Mouse (Mus musculus) neutrophil, adult 5-6 weeks (primary cell): Measurements from ENCODE around the gene Crbn. TPM values are rescaled to one million over a fixed set of nuclear protein-coding genes. Genes with fewer than 3 reads are reported as not detected.

ENCODE experiments used
- ATAC-seq: fragments of 151-379, 151-347 bp; 2 replicates; pipeline ENCODE4 v1.8.0; 2017; ENCODE audit warnings: mild to moderate bottlenecking, moderate TSS enrichment; ENCODE audit not compliant: insufficient number of reproducible peaks, poor library complexity, low FRiP score, severe bottlenecking; ENCODE audit errors: extremely low read depth
- total RNA-seq: library from RNA; stranded (forward); fragments of 200-1000 nt; gene quantifications from 2 replicates; pipeline ENCODE4 v1.2.3, GENCODE M21; 2017

The Crbn gene
- total RNA-seq, 1 experiment from 2014 or later = 83.9 TPM

DNA sequence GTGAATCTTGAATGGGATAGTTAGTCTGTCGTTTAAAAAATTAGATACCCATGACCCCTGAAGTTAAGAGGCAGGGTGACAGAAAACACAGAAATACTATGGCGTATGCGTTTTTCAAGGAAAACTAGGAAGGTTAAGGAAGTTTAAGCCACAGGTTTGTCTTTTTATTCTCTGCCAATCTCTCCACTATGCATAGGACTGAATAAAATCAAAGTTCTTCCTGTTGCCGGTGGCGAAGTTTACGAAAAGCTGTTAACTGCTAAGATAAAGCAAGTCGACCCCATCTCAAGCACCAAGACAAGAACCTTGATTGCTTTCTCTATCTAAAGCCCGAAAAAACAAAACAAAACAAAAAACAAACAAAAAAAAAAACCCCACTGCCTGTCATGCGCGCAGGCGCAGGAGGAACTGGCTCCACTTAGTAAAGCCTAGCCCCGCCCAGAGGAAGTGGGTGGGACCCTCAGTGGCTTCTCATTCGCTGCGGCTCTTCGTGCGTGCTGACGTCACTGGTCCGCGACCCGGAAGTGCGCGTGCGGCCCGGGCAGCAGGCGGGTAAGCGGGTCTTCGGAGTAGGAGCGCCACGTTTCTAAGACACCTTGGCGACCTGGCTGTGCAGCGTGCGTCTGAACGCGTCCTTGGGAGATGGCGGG lies 31.1 kb downstream of the Crbn start, which contains the start of gene Trnt1:
Gene Trnt1, plus strand, starts transcription at position 481 of the 650 bp plus-strand sequence.
- peak; percentile 100 for ATAC-seq

DNA sequence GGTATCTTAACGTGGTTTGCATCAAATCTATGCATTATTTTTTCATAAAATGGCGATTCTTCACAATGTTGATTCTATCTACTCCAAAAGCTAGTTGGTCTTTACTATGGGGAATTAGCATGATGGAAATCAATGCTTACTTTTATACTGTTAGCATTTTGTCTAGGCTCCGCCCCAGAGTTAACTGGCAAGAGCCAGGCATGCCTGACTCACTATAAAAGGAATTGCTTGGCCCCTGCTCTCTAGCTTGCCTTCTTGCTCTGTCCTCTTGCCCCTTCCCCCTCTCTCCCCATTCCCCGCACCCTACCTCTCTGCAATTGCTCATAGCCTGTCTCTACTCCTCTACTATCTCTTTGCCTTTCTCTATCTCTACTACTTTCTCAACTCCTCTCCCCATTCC lies 33.1 kb downstream of the Crbn start:
- no peak for ATAC-seq

DNA sequence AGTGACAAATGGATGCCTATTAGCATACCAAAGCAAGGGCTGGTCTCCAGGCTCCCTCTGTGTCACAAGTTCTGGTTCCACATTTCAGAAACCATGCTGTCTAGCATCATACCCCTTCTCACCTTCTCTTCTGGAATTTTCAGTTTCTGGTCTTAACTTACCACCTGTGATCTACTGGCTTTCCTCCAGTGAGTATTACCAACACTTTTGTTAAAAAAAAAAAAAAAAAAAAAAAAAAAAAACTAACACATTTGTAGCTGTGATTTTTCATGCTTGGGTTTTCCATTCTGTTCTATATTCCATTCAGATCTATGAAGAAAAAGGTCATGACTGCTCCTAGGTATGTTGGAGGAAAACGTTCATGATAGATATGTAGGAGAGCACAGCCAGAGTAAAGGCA lies 34.0 kb downstream of the Crbn start:
- no peak for ATAC-seq

DNA sequence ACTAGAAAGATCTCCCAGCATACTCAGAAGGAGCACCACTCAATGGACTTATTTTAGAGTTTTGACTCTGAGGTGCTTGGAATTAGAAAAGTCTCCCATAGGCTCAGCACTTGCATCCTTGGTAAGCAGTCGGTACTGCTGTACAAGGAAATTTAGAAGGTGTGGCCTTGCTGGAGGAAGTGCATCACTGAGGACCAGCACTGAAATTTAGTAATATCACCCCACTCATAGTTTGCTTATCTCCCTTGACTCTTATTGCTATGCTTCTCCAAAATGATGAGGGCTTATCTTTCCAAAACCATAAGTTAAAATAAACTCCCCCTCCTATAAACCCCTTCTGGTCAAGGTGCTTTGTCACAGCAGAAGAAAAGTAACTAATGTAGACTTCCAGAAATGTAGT lies 38.4 kb downstream of the Crbn start:
- ATAC-seq = no peak

DNA sequence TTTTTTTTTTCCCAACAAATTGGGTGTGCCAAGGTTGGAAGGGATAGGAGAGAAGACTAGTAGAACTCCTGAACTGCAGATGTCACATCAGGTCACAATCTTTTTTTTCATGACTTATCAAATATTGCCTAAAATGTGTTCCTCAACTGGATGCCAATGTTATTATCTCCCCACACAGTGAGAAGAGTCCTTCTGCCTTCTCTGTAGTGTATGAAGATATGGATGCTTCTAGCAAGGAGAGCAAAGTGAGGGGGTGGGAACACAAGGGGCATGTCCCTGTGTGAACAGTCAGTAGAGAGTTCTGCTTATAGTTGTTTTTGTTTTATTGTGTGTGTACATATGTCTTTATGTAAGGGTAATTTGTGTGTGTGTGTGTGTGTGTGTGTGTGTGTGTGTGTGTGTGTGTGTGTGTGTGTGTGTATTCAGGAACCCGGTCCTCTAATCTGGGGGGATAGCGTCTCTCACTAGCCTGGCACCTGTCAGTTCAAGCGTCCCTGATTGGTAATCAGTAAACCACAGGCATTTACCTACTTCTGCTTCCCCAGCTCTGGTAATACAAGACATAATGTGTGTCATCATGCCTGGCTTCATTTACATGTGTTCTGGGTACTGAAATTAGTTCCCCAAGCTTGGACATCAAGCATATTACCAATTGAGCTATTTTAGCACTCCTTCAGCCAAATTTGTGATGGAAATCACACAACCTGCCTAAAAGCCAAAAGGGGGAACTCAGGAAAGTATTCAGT lies 39.2 kb downstream of the Crbn start:
- peak; percentile 95 for ATAC-seq

DNA sequence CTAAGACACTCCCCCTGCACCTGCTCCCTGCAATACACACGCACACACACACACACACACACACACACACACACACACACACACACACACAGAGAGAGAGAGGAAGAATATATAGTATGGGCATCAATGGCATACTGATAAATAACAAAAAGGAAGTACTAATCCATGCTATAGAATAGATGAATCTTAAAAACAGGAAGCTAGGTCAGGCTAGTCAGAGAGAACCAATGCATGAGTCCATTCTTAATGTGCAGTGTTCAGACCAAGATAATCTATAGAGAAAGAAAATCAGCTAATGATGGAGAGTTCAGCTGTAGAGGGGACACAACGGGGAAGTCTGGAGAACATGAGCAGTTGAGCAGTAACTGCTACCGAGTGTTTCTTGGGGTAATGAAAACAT lies 41.6 kb downstream of the Crbn start:
- ATAC-seq = peak; percentile 28; the same call in 1 of the 2 replicates

DNA sequence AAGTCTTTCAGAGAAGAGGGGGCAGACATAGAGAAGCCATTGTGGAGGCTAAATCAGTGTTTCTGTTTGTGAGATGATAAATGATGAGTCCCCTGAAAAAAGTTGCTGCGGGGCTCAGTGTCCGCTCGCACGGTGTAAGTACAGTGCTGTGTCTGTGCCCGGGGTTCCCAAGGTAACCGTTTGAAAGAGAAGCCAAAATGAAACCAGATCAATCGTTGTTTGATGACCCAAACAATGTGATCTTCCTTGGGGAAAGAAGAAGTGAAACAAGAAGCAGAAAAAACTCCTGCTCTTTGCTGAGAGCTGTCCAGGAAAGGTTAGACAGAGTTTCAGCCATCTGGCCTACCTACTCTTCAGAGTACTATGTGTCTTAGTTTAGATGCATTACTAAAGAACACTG lies 49.6 kb downstream of the Crbn start:
- peak; percentile 85 for ATAC-seq

DNA sequence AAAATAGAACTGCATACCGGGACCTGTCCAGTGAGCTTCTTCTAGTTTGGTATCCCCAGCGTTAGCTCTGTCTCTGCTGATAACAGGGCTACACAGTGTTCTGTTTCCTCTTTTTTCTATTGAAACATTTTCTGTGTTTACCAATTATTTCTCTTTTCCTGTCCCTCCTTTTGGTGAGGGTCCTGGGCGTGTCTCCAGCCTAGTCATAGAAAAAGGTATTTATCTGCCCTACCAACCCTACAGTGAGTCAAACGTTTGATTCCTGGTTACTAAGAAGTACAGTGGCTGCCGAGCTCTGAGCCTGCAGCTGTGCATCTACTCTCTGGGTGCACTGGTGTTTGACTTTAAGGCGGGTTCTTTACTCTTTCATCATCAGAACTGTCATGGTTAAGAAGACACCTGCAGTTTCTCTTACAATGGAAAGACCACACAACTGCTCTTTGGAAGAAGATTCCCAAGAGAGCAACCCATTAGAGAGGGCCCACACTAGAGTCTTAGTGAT lies 50.9 kb downstream of the Crbn start, which contains the start of gene Il5ra:
Gene Il5ra, minus strand, starts transcription at position 151 of the 502 bp plus-strand sequence.
- ATAC-seq = peak; percentile 54

DNA sequence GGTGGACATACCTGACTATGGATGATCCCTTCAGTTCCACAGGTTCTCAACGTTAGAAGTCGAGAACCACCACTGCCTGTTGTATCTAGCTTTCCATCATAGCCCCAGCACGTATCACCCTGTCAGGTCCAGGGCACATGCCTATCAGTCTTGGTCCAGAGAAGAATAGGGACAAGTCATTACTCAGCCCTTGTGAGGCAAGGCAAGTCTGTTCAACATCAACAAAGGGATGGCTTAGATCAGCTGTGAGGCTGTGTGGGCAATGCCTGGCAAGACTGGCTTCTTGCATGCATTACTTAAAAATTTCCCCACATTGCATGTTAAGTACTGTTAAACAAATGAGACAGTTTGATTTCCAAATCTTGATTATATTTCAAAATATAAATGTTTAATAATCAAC lies 52.1 kb downstream of the Crbn start:
- no peak for ATAC-seq

DNA sequence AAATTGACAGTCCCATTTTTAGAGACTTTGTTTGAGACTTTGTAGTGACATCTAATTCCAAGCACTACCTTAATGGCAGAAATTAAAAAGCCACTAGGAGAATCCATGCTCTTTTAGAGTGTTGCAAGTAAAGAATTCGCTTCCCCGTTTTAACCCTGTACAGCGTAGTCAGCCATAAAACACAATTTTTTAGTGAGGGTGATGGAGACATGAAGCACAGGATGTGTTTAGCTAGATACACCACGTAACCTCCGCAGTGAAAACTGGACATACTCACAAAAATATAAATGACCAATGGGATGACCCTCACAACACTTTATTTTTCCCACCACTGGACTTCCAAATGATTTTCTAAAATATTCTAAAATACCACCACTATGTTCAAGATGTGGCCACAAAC lies 52.6 kb downstream of the Crbn start:
- ATAC-seq = no peak

DNA sequence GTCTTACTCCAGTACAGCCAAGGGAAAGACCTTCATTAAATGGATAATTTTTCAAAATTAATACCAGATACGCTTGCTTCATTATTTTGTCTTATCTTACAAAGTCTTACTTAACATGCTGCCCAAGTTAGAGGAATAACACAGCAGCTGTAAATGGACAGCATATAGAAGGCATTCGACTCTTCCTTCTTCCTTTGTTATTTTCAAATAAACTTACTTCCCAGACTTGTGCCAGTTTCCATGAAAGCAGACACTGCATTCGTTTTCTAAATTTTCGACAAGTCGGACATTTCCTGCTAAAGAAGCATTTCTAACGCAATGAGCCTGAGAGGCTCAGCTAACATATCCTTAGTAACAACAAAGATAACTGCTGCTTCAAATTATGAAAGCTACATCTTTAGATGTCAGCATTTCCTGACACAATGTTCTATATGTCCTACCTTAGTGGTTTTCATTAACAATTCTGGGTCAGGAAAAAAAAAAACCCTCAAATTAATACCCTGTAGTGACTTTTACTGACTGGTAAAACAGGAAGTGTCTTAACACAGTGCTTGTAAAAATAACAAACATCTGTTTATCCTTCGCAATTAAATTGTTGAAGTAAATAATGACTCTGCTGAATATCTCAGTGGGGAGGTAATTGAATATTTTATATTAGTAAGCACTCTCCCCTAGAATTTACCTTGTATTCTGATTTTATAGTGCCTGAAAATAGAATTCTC lies 54.0 kb downstream of the Crbn start:
- ATAC-seq = no peak

DNA sequence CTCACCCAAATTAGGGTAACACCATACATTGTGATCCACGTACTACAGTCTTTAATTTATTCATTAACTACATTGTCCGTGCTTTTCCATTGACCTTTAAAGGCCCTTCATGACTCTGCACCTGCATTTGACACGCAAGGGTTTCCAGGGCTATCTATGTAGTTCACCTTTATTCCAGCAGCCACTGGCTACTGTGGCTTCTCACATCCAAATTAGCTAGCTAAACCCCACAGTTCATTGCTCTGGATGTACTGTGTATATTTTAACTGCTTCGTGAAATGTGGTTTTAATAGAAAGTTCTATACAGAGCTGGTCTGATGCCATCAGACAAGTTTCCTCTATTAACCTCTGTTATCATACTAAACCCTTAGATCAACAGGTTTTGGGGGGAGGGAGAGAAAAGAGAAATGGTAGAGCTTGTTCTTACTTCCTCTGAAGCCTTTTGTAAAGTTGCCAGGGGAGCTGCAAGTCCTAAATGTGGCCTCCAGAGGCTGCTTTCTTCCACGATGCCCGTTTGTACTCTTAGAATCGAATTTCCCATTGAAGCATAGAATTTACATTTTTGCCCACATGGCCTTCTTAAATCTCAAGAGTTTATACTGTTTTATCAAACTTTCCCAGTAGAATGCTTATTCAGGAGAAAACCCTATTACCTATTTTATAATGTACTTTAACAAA lies 56.2 kb downstream of the Crbn start:
- ATAC-seq = peak; percentile 68; the same call in 1 of the 2 replicates

DNA sequence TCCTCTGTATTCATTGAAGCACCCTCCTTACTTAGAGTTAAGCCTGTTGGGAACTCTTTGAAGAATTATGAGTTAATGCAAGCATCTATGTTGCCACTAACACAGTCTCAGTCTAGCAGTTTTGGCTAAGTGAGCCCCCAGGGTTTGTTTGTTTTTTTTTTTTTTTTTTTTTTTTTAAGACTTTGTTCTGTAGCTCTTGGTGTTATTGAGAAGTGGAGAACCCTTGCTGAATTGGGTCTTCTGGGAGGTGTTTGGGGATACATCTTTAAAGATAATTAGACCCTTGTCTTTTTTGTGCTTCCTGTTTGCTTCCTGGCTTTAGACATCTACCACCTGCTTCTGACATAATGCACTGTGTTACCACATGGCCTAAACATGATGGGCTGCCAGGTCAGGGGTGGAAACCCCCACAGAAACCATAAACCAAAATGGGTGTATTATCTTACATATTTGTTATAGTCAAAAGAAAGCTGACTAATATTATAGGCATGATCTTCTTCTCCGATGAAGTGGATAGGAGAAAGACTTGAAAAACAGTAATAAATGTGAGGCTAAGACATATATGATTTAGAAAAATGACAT lies 59.5 kb downstream of the Crbn start:
- no peak for ATAC-seq

DNA sequence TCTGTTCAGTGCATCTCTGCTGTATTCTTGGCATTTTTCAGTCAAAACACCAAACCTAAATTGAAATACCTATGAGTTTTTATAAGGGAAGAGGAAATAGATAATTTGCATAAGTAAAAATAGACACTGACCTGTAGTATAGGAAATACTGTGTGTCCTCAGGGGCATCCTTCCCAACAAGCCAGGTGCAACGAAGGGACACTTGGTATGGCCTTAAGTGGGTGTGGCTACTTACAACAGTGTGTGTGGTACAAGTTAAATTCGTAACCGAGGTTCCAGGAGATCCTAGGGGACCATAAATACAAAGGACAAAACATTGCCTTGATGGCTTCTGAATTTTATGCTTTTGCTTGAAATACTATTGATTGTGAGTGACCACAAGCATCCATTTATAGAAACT lies 61.6 kb downstream of the Crbn start:
- ATAC-seq = no peak

DNA sequence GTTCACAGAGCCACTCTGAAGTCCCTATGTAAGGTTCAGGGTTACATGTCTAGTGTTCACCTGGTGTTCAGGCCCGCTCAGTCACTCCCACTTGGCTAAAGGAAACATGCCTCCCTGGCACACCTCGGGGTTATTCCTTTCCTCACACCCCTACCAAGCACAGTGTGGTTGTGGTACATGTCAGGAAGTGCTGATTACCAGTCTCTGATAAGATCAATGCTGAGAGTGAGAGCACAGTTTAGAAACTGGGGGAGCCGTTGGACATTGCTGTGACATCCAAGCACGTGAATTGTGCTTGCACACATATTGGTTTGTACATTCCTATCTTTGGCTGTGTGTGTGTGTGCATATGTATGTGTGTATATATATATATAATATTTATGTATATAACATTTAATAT lies 67.3 kb downstream of the Crbn start:
- no peak for ATAC-seq
